Mouse (Mus musculus) forebrain, embryonic 13.5 days (tissue): ENCODE data around the gene Slc22a4. TPM values are rescaled to one million over a fixed set of nuclear protein-coding genes. Genes with fewer than 3 reads are reported as not detected.
A peak's percentile ranks its signal among the peaks of the same experiment; 100 is the strongest.
"Not testable (repeated sequence)": the region's sequence is repeated elsewhere in the genome, so short reads cannot be mapped to it uniquely, and the experiment has no call there.

ENCODE experiments used
- ATAC-seq: fragments of 200-750 bp; cut with Nextera tagmentation; 2 replicates; pipeline ENCODE4 v1.8.0; 2017
- H3K27ac ChIP-seq: fragments of 300-500 bp; sonication (generic); 2 replicates; pipeline ENCODE4 v1.5.1; 2015; ENCODE audit warnings: inconsistent platforms, mild to moderate bottlenecking, moderate library complexity
- H3K27me3 ChIP-seq: fragments of 300-500 bp; sonication (generic); 2 replicates; pipeline ENCODE4 v1.6.1; 2015; ENCODE audit warnings: mild to moderate bottlenecking, inconsistent platforms
- H3K36me3 ChIP-seq: fragments of 300-500 bp; sonication (generic); 2 replicates; pipeline ENCODE4 v1.6.1; 2015; ENCODE audit warnings: mild to moderate bottlenecking, inconsistent platforms; ENCODE audit not compliant: poor library complexity, severe bottlenecking
- H3K4me1 ChIP-seq: fragments of 300-500 bp; sonication (generic); 2 replicates; pipeline ENCODE4 v1.6.1; 2015; ENCODE audit warnings: inconsistent platforms
- H3K4me2 ChIP-seq: fragments of 300-500 bp; sonication (generic); 2 replicates; pipeline ENCODE4 v1.6.1; 2015; ENCODE audit warnings: inconsistent platforms, mild to moderate bottlenecking, moderate library complexity
- H3K4me3 ChIP-seq: fragments of 300-500 bp; sonication (generic); 2 replicates; pipeline ENCODE4 v1.5.1; 2015; ENCODE audit warnings: mild to moderate bottlenecking, inconsistent platforms
- H3K9ac ChIP-seq: fragments of 300-500 bp; sonication (generic); 2 replicates; pipeline ENCODE4 v1.6.1; 2015; ENCODE audit warnings: mild to moderate bottlenecking, inconsistent platforms
- H3K9me3 ChIP-seq: fragments of 300-500 bp; sonication (generic); replicated peaks from 2 replicates; pipeline ENCODE4 v1.6.1; 2016; ENCODE audit warnings: inconsistent platforms
- WGBS: fragments of 180-500 bp; shearing (Covaris S2); methylation state at CpG from one replicate; pipeline ENCODE4 v1.1.7; 2015; 5-methylcytosine and 5-hydroxymethylcytosine counted together
- polyA plus RNA-seq: library from polyadenylated mRNA; unstranded; fragments of >200 nt; fragmentation: Nextera tagmentation; extraction: Ambion mirVana; gene quantifications from 2 replicates; pipeline ENCODE4 v1.2.1, GENCODE M21; 2015

Slc22a4 gene
- polyA plus RNA-seq, 1 experiment from 2014 or later: 0.21 TPM

DNA sequence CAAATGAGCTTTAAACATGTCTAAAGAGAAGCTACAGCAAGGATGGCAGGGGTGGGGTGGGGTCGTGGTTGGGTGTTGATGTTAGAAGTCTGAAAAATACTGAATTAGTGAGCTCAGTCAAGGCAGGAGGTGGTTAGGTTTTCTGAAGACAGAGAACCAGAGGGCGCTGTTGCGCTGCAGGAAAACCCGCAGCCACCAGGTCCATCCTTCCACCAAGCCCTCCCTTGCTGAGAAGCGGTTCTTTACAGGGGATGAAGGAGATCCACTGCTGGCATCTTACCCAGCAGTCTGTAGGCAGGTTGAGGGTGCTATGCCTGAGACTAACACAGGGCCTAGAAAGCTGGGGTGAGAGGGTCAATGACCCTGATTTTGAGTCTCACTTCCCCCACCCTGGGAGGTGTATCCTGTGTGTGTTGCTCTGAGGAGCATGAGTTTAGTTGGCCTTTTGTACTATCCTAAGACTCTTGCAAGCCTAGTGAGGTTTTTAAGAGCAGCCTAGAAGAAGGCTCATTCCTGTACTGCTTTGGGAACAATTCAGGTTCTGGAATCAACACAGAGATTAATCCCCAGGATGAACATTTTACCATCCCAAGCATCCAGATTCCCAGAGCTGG lies 25.6 kb downstream of the Slc22a4 start:
- Histone ChIP-seq H3K9me3 (no peaks in the 10 kb centered on the region), H3K27ac (no peak overlapping the region), H3K9ac (no peak overlapping the region), H3K36me3 (no peaks in the 10 kb centered on the region), H3K4me1 (peaks cover 3% of the 10 kb centered on the region; the same call in 1 of the 2 replicates), H3K4me3 (no peak overlapping the region), H3K4me2 (no peak overlapping the region), H3K27me3 (no peaks in the 10 kb centered on the region)
- WGBS: 6% methylated on average over 5 of the region's 5 CpGs
- no peak for ATAC-seq

DNA sequence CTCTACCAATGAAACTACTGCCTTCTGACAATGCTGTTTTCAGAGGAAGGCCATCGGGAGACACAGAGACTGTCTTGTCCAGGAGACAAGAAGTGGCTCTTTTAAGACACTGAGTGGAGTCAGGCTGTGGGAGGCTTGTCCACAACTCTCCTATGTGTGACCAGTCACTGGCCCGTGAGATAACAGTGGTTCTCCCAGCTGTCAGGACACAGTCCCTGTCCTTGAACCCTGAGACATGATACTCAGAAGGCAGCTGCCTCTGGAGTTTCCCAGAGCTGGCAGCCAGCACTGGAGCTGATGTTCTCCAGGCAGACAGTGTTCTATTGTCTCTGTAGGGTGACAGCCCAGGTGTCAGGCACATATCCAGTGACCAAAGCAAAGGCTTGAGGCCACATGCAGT lies 30.2 kb downstream of the Slc22a4 start:
- 76% methylated on average over 2 of the region's 2 CpGs for WGBS
- peaks cover 3% of the 10 kb centered on the region; the same call in 1 of the 2 replicates for H3K4me1 ChIP-seq

DNA sequence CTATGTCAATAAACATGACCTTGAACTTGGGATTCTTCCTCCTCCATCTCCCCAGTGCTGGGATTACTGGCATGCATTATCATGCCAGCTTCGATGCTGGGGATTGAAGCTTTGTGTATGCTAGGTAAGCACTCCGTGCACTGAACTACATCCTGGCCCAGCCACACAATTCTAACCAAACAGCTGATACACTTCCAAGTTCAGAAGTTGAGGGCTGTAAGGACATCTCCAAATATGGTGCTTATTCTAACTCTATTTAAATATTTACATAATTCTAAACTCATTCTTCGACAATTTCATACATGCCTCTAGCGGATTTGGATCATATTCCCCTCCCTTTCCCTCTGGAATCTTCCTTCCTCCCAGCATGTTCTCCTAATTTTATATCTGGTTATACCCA lies 35.6 kb downstream of the Slc22a4 start:
- WGBS: 94% methylated on average over 4 of the region's 4 CpGs
- Histone ChIP-seq H3K4me2 (no peak overlapping the region), H3K27ac (no peak overlapping the region), H3K4me3 (no peak overlapping the region), H3K4me1 (no peaks in the 10 kb centered on the region), H3K36me3 (no peaks in the 10 kb centered on the region), H3K9ac (no peak overlapping the region), H3K9me3 (no peaks in the 10 kb centered on the region), H3K27me3 (no peaks in the 10 kb centered on the region)
- ATAC-seq: no peak

More for the DNA sequence above, 30.2 kb downstream of the Slc22a4 start:
- no peaks in the 10 kb centered on the region for H3K9me3 ChIP-seq
- H3K4me3 ChIP-seq: no peak overlapping the region
- H3K9ac ChIP-seq: no peak overlapping the region
- H3K27ac ChIP-seq: no peak overlapping the region
- no peaks in the 10 kb centered on the region for H3K36me3 ChIP-seq
- H3K4me2 ChIP-seq: no peak overlapping the region
- H3K27me3 ChIP-seq: no peaks in the 10 kb centered on the region
- ATAC-seq: no peak

DNA sequence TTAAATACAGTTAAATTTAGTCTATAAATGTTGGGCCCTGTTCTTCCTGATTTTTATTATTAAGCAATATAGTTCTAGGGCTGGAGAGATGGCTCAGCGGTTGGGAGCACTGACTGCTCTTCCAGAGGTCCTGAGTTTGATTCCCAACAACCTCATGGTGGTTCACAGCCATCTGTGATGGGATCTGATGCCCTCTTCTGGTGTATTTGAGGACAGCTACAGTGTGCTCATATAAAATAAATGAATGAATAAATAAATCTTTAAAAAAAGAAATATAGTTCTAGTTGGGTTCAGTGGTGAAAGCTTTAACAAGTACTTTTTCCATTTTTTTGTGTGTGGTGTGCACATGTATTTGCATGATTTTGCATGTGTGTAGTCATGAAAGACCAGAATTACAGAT lies 38.7 kb downstream of the Slc22a4 start:
- 50% methylated on average over 1 of the region's 1 CpGs for WGBS
- Histone ChIP-seq H3K9ac (no peak overlapping the region), H3K4me3 (no peak overlapping the region), H3K27ac (no peak overlapping the region), H3K27me3 (no peaks in the 10 kb centered on the region), H3K4me1 (no peaks in the 10 kb centered on the region), H3K4me2 (no peak overlapping the region), H3K36me3 (no peaks in the 10 kb centered on the region), H3K9me3 (no peaks in the 10 kb centered on the region)
- no peak for ATAC-seq

DNA sequence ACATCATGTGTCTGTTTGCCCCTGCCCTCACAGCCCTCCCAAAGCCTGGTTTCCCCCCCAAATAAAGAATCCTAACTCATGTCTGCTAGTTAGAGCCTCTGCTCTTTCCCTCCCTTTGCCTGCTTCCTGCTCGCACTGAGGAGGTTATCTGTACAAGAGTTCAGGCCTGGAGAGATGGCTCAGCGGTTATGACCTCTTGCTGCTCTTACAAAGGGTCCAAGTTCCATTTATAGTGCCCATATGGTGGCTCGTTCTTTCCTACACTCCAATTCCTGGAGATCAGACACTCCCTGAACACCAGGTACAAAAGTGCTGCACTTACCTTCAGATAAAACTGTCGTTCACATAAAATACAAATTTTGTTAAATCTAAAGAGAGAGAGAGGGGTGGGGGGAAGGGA lies 39.8 kb downstream of the Slc22a4 start:
- 80% methylated on average over 4 of the region's 4 CpGs for WGBS
- H3K9me3 ChIP-seq: no peaks in the 10 kb centered on the region
- H3K9ac ChIP-seq: no peak overlapping the region
- no peak overlapping the region for H3K4me3 ChIP-seq
- no peaks in the 10 kb centered on the region for H3K27me3 ChIP-seq
- ATAC-seq: no peak
- H3K4me2 ChIP-seq: no peak overlapping the region
- H3K4me1 ChIP-seq: no peaks in the 10 kb centered on the region
- no peak overlapping the region for H3K27ac ChIP-seq
- H3K36me3 ChIP-seq: no peaks in the 10 kb centered on the region

DNA sequence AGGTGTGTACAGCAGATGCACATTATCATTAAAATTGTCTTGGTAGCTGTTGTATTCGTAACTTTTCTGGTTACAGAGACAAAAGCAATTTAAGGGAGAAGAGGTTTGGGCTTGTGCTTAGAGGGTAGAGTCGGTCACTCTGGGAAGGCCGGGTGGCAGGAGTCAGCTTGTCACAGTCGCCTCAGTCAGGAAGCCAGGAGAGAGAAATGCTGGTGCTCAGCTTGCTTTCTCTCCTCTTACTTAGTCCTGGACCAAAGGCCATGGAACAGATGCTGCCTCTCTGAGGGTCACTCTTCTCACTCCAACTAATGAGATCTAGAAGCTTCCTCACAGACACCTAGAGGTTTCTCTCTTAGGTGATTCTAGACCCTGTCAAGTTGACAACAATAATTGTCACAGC lies 46.5 kb downstream of the Slc22a4 start:
- Histone ChIP-seq H3K9ac (no peak overlapping the region), H3K36me3 (no peaks in the 10 kb centered on the region), H3K9me3 (no peaks in the 10 kb centered on the region), H3K4me3 (no peak overlapping the region), H3K4me1 (0 out of 2 replicates have a peak, but pooled peaks cover 7% of the 10 kb centered on the region), H3K27ac (no peak overlapping the region), H3K27me3 (peaks cover 15% of the 10 kb centered on the region), H3K4me2 (no peak overlapping the region)
- 91% methylated on average over 4 of the region's 4 CpGs for WGBS
- ATAC-seq: no peak

DNA sequence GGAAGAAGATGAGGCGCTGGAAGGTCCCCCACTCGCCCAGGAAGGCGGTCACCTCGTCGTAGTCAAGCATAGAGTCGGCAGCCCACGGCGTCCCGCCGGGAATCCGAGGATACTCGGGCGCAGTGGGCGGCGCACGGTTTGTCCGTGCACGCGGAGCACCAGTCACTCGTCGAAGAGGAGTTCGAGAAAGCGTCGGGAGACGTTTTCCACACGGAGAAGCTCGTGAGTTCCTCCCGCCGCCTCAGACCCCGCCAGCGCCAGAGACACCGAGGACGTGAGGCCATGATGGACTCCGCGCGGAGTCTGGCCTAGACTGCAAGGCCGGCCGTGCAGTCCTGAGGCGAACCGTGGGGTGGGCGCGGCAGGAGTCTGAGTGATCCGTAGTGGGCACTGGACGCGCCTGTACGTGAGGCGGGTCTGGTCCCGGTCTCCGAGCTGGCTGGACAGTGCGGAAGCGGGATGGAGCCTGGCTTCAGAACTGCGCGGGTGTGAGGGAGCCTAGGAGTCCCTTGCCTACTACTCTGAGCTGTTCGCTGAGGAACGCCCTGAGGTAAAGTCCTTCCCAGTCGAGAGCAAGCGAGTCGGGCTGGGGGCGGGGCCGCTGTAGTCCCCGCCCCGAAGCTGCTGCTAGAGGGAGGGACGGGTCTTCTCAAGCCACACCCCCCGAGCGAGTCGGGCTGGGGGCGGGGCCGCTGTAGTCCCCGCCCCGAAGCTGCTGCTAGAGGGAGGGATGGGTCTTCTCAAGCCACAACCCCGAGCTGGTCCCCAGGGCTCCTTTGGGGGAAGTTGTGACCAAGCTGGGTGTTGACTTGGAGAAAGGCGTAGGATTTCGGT lies 47.9 kb downstream of the Slc22a4 start, which contains the start of gene Slc22a21:
Gene Slc22a21 (minus strand): TSS at position 545 of the 834 bp plus-strand sequence.
- H3K4me1 ChIP-seq: 0 out of 2 replicates have a peak, but pooled peaks cover 7% of the 10 kb centered on the region
- H3K27me3 ChIP-seq: peaks cover 15% of the 10 kb centered on the region
- peak within 1 kb of the TSS; percentile 65 for H3K9ac ChIP-seq
- 2% methylated on average over 73 of the region's 73 CpGs for WGBS
- H3K4me3 ChIP-seq: peak within 1 kb of the TSS; percentile 57
- H3K36me3 ChIP-seq: no peaks in the 10 kb centered on the region
- ATAC-seq: peak; percentile 94
- no peaks in the 10 kb centered on the region for H3K9me3 ChIP-seq
- no peak within 1 kb of the TSS for H3K27ac ChIP-seq
- H3K4me2 ChIP-seq: peak within 1 kb of the TSS; percentile 91

DNA sequence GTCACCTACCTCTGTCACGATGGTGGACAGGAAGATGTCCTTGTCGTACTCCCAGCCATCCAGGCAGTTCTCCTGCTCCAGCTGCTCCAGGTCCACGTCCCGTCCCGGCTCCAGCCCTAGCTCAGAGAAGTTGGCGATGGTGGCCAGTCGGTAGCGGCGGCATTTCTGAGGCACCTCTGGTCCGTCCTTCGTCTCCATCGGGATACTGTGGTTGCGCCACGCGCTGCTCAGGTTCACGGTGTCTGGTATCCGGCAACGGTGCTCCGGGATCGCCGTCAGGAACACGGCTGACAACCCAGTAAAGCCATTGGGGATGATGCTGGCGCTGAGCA lies 48.5 kb downstream of the Slc22a4 start:
- H3K9ac ChIP-seq: peak overlapping the region; percentile 65
- peaks cover 15% of the 10 kb centered on the region for H3K27me3 ChIP-seq
- H3K27ac ChIP-seq, H3K9me3 ChIP-seq, H3K4me1 ChIP-seq, H3K36me3 ChIP-seq: not testable (repeated sequence)
- H3K4me3 ChIP-seq: peak overlapping the region; percentile 57
- ATAC-seq: peak; percentile 21; the same call in 1 of the 2 replicates
- peak overlapping the region; percentile 91 for H3K4me2 ChIP-seq
- 0% methylated on average over 23 of the region's 23 CpGs for WGBS

DNA sequence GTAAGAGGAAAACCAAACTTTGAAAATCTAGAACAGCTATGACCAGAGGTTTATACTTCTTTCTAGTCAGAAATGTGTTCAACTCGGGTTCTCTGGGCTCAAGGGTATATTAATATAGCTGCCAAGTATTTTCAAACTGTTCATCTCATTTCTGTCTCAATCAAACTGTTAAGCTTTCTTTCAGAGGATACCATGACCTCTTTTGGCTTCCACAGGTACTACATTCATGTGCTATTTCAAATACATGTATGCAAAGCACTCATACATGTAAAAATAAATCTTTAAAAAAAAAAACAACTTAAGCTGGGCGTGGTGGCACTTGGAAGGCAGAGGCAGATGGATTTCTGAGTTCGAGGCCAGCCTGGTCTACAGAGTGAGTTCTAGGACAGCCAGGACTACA lies 50.2 kb downstream of the Slc22a4 start:
- Histone ChIP-seq H3K9ac (no peak overlapping the region), H3K27me3 (peaks cover 15% of the 10 kb centered on the region), H3K36me3 (no peaks in the 10 kb centered on the region), H3K4me2 (no peak overlapping the region), H3K4me1 (0 out of 2 replicates have a peak, but pooled peaks cover 7% of the 10 kb centered on the region), H3K4me3 (no peak overlapping the region), H3K27ac (no peak overlapping the region), H3K9me3 (no peaks in the 10 kb centered on the region)
- WGBS: 90% methylated on average over 3 of the region's 3 CpGs
- no peak for ATAC-seq

DNA sequence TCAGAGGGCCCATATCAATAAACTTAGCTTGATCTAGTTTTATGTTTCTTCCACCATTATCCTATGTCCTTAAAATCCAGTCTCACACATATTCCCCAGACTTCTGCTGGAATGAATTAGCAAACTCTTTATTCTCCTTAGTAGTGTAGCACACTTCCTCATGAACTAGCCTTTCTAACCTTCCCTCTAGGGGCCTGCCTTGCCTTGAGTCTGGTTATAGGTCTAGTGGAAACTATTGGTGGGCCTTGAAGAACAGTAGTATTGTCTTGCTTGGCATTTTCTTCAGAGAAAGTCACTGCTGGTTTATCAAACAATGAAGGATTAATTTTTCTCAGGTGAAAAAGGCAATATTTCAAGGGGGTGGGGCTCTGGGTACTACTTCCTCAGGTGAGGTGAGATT lies 52.3 kb downstream of the Slc22a4 start:
- H3K4me2 ChIP-seq: no peak overlapping the region
- no peak overlapping the region for H3K27ac ChIP-seq
- H3K27me3 ChIP-seq: peaks cover 15% of the 10 kb centered on the region
- 0 out of 2 replicates have a peak, but pooled peaks cover 7% of the 10 kb centered on the region for H3K4me1 ChIP-seq
- ATAC-seq: no peak
- H3K4me3 ChIP-seq: no peak overlapping the region
- H3K9me3 ChIP-seq: no peaks in the 10 kb centered on the region
- H3K9ac ChIP-seq: no peak overlapping the region
- H3K36me3 ChIP-seq: no peaks in the 10 kb centered on the region

DNA sequence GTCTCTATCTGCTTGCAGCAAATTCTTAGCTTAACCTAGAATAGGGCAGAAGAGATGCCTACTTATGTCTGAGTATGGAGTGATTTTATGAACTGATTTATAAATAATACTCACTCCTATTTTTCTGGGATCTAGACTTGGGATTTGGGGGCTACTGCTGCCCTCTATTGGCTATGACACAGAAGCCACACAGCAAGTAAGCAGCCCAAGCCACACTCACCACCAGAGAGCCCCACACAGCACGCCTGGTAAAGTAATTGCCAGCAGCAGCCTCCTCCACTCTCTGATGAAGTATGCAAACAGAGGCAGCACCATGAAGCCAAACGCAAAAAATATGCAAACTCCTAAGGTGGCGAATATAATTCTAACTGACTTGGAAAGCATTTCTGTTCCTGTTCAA lies 68.9 kb downstream of the Slc22a4 start:
- WGBS: 50% methylated on average over 3 of the region's 3 CpGs

DNA sequence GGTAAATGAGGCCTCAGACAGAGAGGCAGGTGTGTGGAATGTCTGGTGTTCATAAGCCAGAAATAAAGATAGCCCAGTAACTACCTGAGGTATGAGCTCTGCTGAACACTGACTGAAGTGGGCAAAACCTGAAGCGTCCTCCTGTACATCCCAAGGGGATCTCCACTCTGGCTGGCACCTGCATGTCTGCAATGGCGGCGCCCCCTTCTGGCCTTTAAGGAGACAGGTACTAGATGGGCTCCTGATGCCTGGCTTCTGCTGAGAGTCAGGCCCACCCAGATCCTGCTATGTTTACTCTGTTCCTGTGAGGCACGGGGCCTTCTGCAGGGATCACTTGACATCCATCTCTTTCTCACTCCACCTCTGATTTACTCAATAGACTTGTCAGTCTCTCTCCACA lies 69.7 kb downstream of the Slc22a4 start:
- not testable (repeated sequence) for H3K9me3 ChIP-seq, H3K4me3 ChIP-seq, H3K4me1 ChIP-seq, H3K27me3 ChIP-seq, H3K4me2 ChIP-seq, H3K36me3 ChIP-seq, H3K9ac ChIP-seq, H3K27ac ChIP-seq, ATAC-seq
- 41% methylated on average over 4 of the region's 4 CpGs for WGBS

More for the DNA sequence above, 68.9 kb downstream of the Slc22a4 start:
- ATAC-seq: no peak
- Histone ChIP-seq H3K4me2 (no peak overlapping the region), H3K9me3 (no peaks in the 10 kb centered on the region), H3K27me3 (no peaks in the 10 kb centered on the region), H3K9ac (no peak overlapping the region), H3K4me3 (no peak overlapping the region), H3K36me3 (no peaks in the 10 kb centered on the region), H3K4me1 (no peaks in the 10 kb centered on the region), H3K27ac (no peak overlapping the region)
